Mouse (Mus musculus): ENCODE measurements around the gene Dph7. TPM values are rescaled to one million over a fixed set of nuclear protein-coding genes. Genes with fewer than 3 reads are reported as not detected.
"Not testable (repeated sequence)": the region's sequence is repeated elsewhere in the genome, so short reads cannot be mapped to it uniquely, and the experiment has no call there.

The Dph7 gene
- polyA plus RNA-seq, 1 experiment from 2014 or later, result 25.4 TPM

- H3K27me3 ChIP-seq (ENCODE audit: control insufficient read depth, insufficient read depth, low read length), result no peaks in the 10 kb centered on the region
- no peak overlapping the region for H3K4me3 ChIP-seq (ENCODE audit: low read depth, low read length)
- ATAC-seq (ENCODE audit: insufficient number of reproducible peaks, insufficient read depth, low FRiP score, low read depth), result no peak
- H3K4me2 ChIP-seq (replicated peaks; ENCODE audit: low read depth, low read length), result no peak overlapping the region
- peak overlapping the region; percentile 33; the same call in 1 of the 2 replicates for H3K27ac ChIP-seq (ENCODE audit: low read length)
- H3K36me3 ChIP-seq (ENCODE audit: control insufficient read depth, insufficient read depth, low read length), result no peaks in the 10 kb centered on the region; the same call in none of the 2 replicates
- no peaks in the 10 kb centered on the region; the same call in 1 of the 2 replicates for H3K4me1 ChIP-seq (ENCODE audit: control insufficient read depth, insufficient read depth, low read length)
- 65% methylated on average over 7 of the region's 7 CpGs for WGBS
- H3K9ac ChIP-seq (replicated peaks; ENCODE audit: low read depth, low read length), result no peak overlapping the region; the same call in 1 of the 2 replicates
- no peaks in the 10 kb centered on the region for H3K9me3 ChIP-seq (ENCODE audit: control insufficient read depth, low read depth, low read length)
Observed at GRCm38 (mm10) chr2:24926965-24927358, 35.2 kb upstream of the Dph7 start.

GRCm38 (mm10) chr2:24927810-24928479 lies 34.3 kb upstream of the Dph7 start:
- peak; percentile 86 for ATAC-seq (ENCODE audit: insufficient number of reproducible peaks, insufficient read depth, low FRiP score, low read depth)
- Histone ChIP-seq H3K4me3 (ENCODE audit: low read depth, low read length) (no peak overlapping the region), H3K27me3 (ENCODE audit: control insufficient read depth, insufficient read depth, low read length) (no peaks in the 10 kb centered on the region), H3K36me3 (ENCODE audit: control insufficient read depth, insufficient read depth, low read length) (no peaks in the 10 kb centered on the region; the same call in none of the 2 replicates), H3K9me3 (ENCODE audit: control insufficient read depth, low read depth, low read length) (no peaks in the 10 kb centered on the region), H3K9ac (replicated peaks; ENCODE audit: low read depth, low read length) (no peak overlapping the region), H3K4me1 (ENCODE audit: control insufficient read depth, insufficient read depth, low read length) (no peaks in the 10 kb centered on the region; the same call in 1 of the 2 replicates), H3K27ac (ENCODE audit: low read length) (peak overlapping the region; percentile 84), H3K4me2 (replicated peaks; ENCODE audit: low read depth, low read length) (peak overlapping the region; percentile 22)
- WGBS, result 60% methylated on average over 4 of the region's 4 CpGs

GRCm38 (mm10) chr2:24929119-24929518 lies 33.1 kb upstream of the Dph7 start:
- Histone ChIP-seq H3K4me3 (ENCODE audit: low read depth, low read length) (no peak overlapping the region), H3K36me3 (ENCODE audit: control insufficient read depth, insufficient read depth, low read length) (no peaks in the 10 kb centered on the region; the same call in none of the 2 replicates), H3K9ac (replicated peaks; ENCODE audit: low read depth, low read length) (no peak overlapping the region), H3K4me1 (ENCODE audit: control insufficient read depth, insufficient read depth, low read length) (peaks cover 2% of the 10 kb centered on the region; the same call in 1 of the 2 replicates), H3K9me3 (ENCODE audit: control insufficient read depth, low read depth, low read length) (no peaks in the 10 kb centered on the region), H3K4me2 (replicated peaks; ENCODE audit: low read depth, low read length) (no peak overlapping the region), H3K27ac (ENCODE audit: low read length) (peak overlapping the region; percentile 10; the same call in 1 of the 2 replicates), H3K27me3 (ENCODE audit: control insufficient read depth, insufficient read depth, low read length) (no peaks in the 10 kb centered on the region)
- peak; percentile 42 for ATAC-seq (ENCODE audit: insufficient number of reproducible peaks, insufficient read depth, low FRiP score, low read depth)
- WGBS, result 44% methylated on average over 2 of the region's 2 CpGs

GRCm38 (mm10) chr2:24929593-24929992 lies 32.6 kb upstream of the Dph7 start:
- no peak for ATAC-seq (ENCODE audit: insufficient number of reproducible peaks, insufficient read depth, low FRiP score, low read depth)
- H3K4me1 ChIP-seq (ENCODE audit: control insufficient read depth, insufficient read depth, low read length), result peaks cover 7% of the 10 kb centered on the region
- no peak overlapping the region for H3K4me3 ChIP-seq (ENCODE audit: low read depth, low read length)
- no peaks in the 10 kb centered on the region; the same call in none of the 2 replicates for H3K36me3 ChIP-seq (ENCODE audit: control insufficient read depth, insufficient read depth, low read length)
- 89% methylated on average over 5 of the region's 5 CpGs for WGBS
- H3K27ac ChIP-seq (ENCODE audit: low read length), result peak overlapping the region; percentile 10; the same call in 1 of the 2 replicates
- H3K9ac ChIP-seq (replicated peaks; ENCODE audit: low read depth, low read length), result no peak overlapping the region
- H3K4me2 ChIP-seq (replicated peaks; ENCODE audit: low read depth, low read length), result no peak overlapping the region
- no peaks in the 10 kb centered on the region for H3K9me3 ChIP-seq (ENCODE audit: control insufficient read depth, low read depth, low read length)
- H3K27me3 ChIP-seq (ENCODE audit: control insufficient read depth, insufficient read depth, low read length), result no peaks in the 10 kb centered on the region

GRCm38 (mm10) chr2:24934441-24934963 lies 27.7 kb upstream of the Dph7 start:
- peak overlapping the region; percentile 65 for H3K4me3 ChIP-seq (ENCODE audit: low read depth, low read length)
- peaks cover 8% of the 10 kb centered on the region; the same call in 1 of the 2 replicates for H3K4me1 ChIP-seq (ENCODE audit: control insufficient read depth, insufficient read depth, low read length)
- peak overlapping the region; percentile 82 for H3K27ac ChIP-seq (ENCODE audit: low read length)
- no peaks in the 10 kb centered on the region for H3K27me3 ChIP-seq (ENCODE audit: control insufficient read depth, insufficient read depth, low read length)
- peak overlapping the region; percentile 91 for H3K4me2 ChIP-seq (replicated peaks; ENCODE audit: low read depth, low read length)
- ATAC-seq (ENCODE audit: insufficient number of reproducible peaks, insufficient read depth, low FRiP score, low read depth), result peak; percentile 60
- WGBS, result 4% methylated on average over 19 of the region's 19 CpGs
- no peaks in the 10 kb centered on the region for H3K9me3 ChIP-seq (ENCODE audit: control insufficient read depth, low read depth, low read length)
- H3K9ac ChIP-seq (replicated peaks; ENCODE audit: low read depth, low read length), result peak overlapping the region; percentile 56; the same call in 1 of the 2 replicates
- H3K36me3 ChIP-seq (ENCODE audit: control insufficient read depth, insufficient read depth, low read length), result no peaks in the 10 kb centered on the region

- under 1% methylated on average over 49 of the region's 49 CpGs for WGBS
- Histone ChIP-seq H3K4me1 (ENCODE audit: control insufficient read depth, insufficient read depth, low read length) (peaks cover 8% of the 10 kb centered on the region; the same call in 1 of the 2 replicates), H3K27me3 (ENCODE audit: control insufficient read depth, insufficient read depth, low read length) (no peaks in the 10 kb centered on the region), H3K9ac (replicated peaks; ENCODE audit: low read depth, low read length) (peak within 1 kb of the TSS; percentile 56; the same call in 1 of the 2 replicates), H3K36me3 (ENCODE audit: control insufficient read depth, insufficient read depth, low read length) (no peaks in the 10 kb centered on the region), H3K27ac (ENCODE audit: low read length) (peak within 1 kb of the TSS; percentile 82), H3K4me3 (ENCODE audit: low read depth, low read length) (peak within 1 kb of the TSS; percentile 65), H3K4me2 (replicated peaks; ENCODE audit: low read depth, low read length) (peak within 1 kb of the TSS; percentile 91), H3K9me3 (ENCODE audit: control insufficient read depth, low read depth, low read length) (no peaks in the 10 kb centered on the region)
- ATAC-seq (ENCODE audit: insufficient number of reproducible peaks, insufficient read depth, low FRiP score, low read depth), result peak; percentile 92
Observed at GRCm38 (mm10) chr2:24935057-24935796, 27.0 kb upstream of the Dph7 start, which contains the start of gene Arrdc1. Gene Arrdc1, minus strand, starts transcription at chr2:24935252.

- no peaks in the 10 kb centered on the region for H3K4me1 ChIP-seq (ENCODE audit: control insufficient read depth, insufficient read depth, low read length)
- H3K36me3 ChIP-seq (ENCODE audit: control insufficient read depth, insufficient read depth, low read length), result no peaks in the 10 kb centered on the region
- H3K4me3 ChIP-seq (ENCODE audit: low read depth, low read length), result no peak overlapping the region
- H3K9ac ChIP-seq (replicated peaks; ENCODE audit: low read depth, low read length), result no peak overlapping the region
- ATAC-seq (ENCODE audit: insufficient number of reproducible peaks, insufficient read depth, low FRiP score, low read depth), result no peak
- no peak overlapping the region for H3K4me2 ChIP-seq (replicated peaks; ENCODE audit: low read depth, low read length)
- H3K27ac ChIP-seq (ENCODE audit: low read length), result no peak overlapping the region
- no peaks in the 10 kb centered on the region for H3K27me3 ChIP-seq (ENCODE audit: control insufficient read depth, insufficient read depth, low read length)
- no peaks in the 10 kb centered on the region for H3K9me3 ChIP-seq (ENCODE audit: control insufficient read depth, low read depth, low read length)
- 71% methylated on average over 4 of the region's 4 CpGs for whole genome bisulfite sequencing
Observed at GRCm38 (mm10) chr2:24942092-24942491, 20.1 kb upstream of the Dph7 start.

GRCm38 (mm10) chr2:24944304-24944703 lies 17.9 kb upstream of the Dph7 start:
- not testable (repeated sequence) for H3K4me2 ChIP-seq (replicated peaks; ENCODE audit: low read depth, low read length); H3K9ac ChIP-seq (replicated peaks; ENCODE audit: low read depth, low read length); H3K27ac ChIP-seq (ENCODE audit: low read length); H3K27me3 ChIP-seq (ENCODE audit: control insufficient read depth, insufficient read depth, low read length); H3K4me1 ChIP-seq (ENCODE audit: control insufficient read depth, insufficient read depth, low read length); H3K4me3 ChIP-seq (ENCODE audit: low read depth, low read length); H3K9me3 ChIP-seq (ENCODE audit: control insufficient read depth, low read depth, low read length); H3K36me3 ChIP-seq (ENCODE audit: control insufficient read depth, insufficient read depth, low read length); ATAC-seq (ENCODE audit: insufficient number of reproducible peaks, insufficient read depth, low FRiP score, low read depth)
- 49% methylated on average over 2 of the region's 2 CpGs for WGBS
